Comparison of ENCODE assay signal across 13 mouse cellular contexts in the genomic region with DNA sequence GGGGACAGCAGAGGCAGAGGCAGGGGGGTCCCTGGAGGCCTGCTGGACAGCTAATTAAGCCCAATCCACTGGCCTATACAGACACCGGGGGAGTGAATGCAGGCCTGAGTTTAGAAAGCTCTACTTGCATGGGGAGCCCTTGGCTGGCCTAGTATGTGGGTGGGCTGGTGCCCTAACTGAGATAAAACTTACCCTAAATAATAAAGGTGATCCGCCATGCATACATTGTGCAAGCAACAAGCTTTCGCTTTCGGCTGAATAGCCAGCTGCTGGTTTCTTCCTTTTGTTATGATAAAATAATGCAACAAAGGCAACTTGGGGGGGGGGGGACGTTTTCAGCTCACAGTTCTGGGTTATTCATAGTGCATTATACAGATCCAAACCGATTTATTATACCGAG. TPM values are rescaled to one million over a fixed set of nuclear protein-coding genes. Genes with fewer than 3 reads are reported as not detected.
DNase-seq lines count a peak whose midpoint lies in the region; ATAC-seq and TF ChIP-seq lines count a peak whose summit lies in the region.
"Had no signal": no experiment of that assay in that cellular context is flagged by ENCODE, and none has a peak within 500 bp of the region (broad histone marks: within the 10 kb centered on the region; RNA-seq: fewer than 3 reads in every experiment).

No protein-coding gene starts in this region.

- no peaks in the 10 kb centered on the region for H3K9me3 ChIP-seq in erythroblast, embryonic 14.5 days (ENCODE audit: control insufficient read depth, low read length)
- no peaks in the 10 kb centered on the region for H3K9me3 ChIP-seq in limb, embryonic 13.5 days
- no peaks in the 10 kb centered on the region for H3K9me3 ChIP-seq in limb, embryonic 10.5 days (replicated peaks)
- no peaks in the 10 kb centered on the region for H3K9me3 ChIP-seq in G1E (replicated peaks)
- no peaks in the 10 kb centered on the region for H3K9me3 ChIP-seq in liver, postnatal 0 days (ENCODE audit: low read length)

- H3K4me1 ChIP-seq in erythroblast, embryonic 14.5 days (ENCODE audit: control insufficient read depth) = peaks cover 54% of the 10 kb centered on the region
- peaks cover 12% of the 10 kb centered on the region for H3K4me1 ChIP-seq in limb, embryonic 13.5 days
- H3K4me1 ChIP-seq in limb, embryonic 10.5 days = peaks cover 11% of the 10 kb centered on the region
- H3K4me1 ChIP-seq in G1E (ENCODE audit: insufficient read depth, low read depth, low read length) = peaks cover 44% of the 10 kb centered on the region
- H3K4me1 ChIP-seq in liver, postnatal 0 days (ENCODE audit: insufficient read depth) = peaks cover 13% of the 10 kb centered on the region

- 82% methylated on average over 7 of the region's 7 CpGs for WGBS in limb, embryonic 13.5 days
- WGBS in limb, embryonic 10.5 days = 82% methylated on average over 7 of the region's 7 CpGs
- WGBS in liver, postnatal 0 days (ENCODE audit: insufficient replicate concordance) = 77% methylated on average over 7 of the region's 7 CpGs

- no peaks in the 10 kb centered on the region for H3K27me3 ChIP-seq in erythroblast, embryonic 14.5 days (ENCODE audit: control insufficient read depth)
- no peaks in the 10 kb centered on the region for H3K27me3 ChIP-seq in limb, embryonic 13.5 days
- H3K27me3 ChIP-seq in limb, embryonic 10.5 days (ENCODE audit: low read depth, poor library complexity, severe bottlenecking) = no peaks in the 10 kb centered on the region
- no peaks in the 10 kb centered on the region for H3K27me3 ChIP-seq in G1E (ENCODE audit: insufficient read depth, low read length)
- no peaks in the 10 kb centered on the region for H3K27me3 ChIP-seq in liver, postnatal 0 days (ENCODE audit: insufficient read depth, low read length)

- peak overlapping the region; percentile 88 for H3K4me3 ChIP-seq in erythroblast, embryonic 14.5 days (replicated peaks)
- no peak overlapping the region for H3K4me3 ChIP-seq in limb, embryonic 13.5 days
- no peak overlapping the region for H3K4me3 ChIP-seq in limb, embryonic 10.5 days
- H3K4me3 ChIP-seq in G1E (ENCODE audit: low read depth, low read length) = peak overlapping the region; percentile 64; the same call in 1 of the 2 replicates
- no peak overlapping the region for H3K4me3 ChIP-seq in liver, postnatal 0 days (ENCODE audit: low read depth, low read length)

- no peak overlapping the region for H3K9ac ChIP-seq in limb, embryonic 13.5 days
- no peak overlapping the region for H3K9ac ChIP-seq in liver, postnatal 0 days (replicated peaks)

- peaks cover 17% of the 10 kb centered on the region for H3K36me3 ChIP-seq in erythroblast, embryonic 14.5 days (ENCODE audit: control insufficient read depth)
- no peaks in the 10 kb centered on the region for H3K36me3 ChIP-seq in limb, embryonic 13.5 days
- H3K36me3 ChIP-seq in limb, embryonic 10.5 days = no peaks in the 10 kb centered on the region
- H3K36me3 ChIP-seq in G1E (replicated peaks) = peaks cover 8% of the 10 kb centered on the region
- no peaks in the 10 kb centered on the region for H3K36me3 ChIP-seq in liver, postnatal 0 days (replicated peaks; ENCODE audit: insufficient read depth, low read length)

- no peak for ATAC-seq in erythroblast, adult 5-6 weeks (replicated peaks; ENCODE audit: low FRiP score, poor library complexity, severe bottlenecking)
- no peak for ATAC-seq in limb, embryonic 13.5 days (ENCODE audit: low FRiP score, low read depth)
- ATAC-seq in G1E (ENCODE audit: extremely low read depth, insufficient number of reproducible peaks, low FRiP score, poor library complexity, severe bottlenecking) = no peak
- no peak for ATAC-seq in liver, postnatal 0 days
- ATAC-seq in erythroid progenitor cell, adult 5-6 weeks (replicated peaks; ENCODE audit: low FRiP score, poor library complexity, severe bottlenecking) = no peak

- DNase-seq in limb, embryonic 10.5 days (ENCODE audit: low spot score) = no peak
- no peak for DNase-seq in G1E (ENCODE audit: low spot score)
- no peak for DNase-seq in liver, postnatal 0 days
- no peak for DNase-seq in right cerebral cortex, postnatal 25 days
- DNase-seq: adrenal gland, postnatal 36 days; embryo, embryonic 11 days; gastrocnemius, postnatal 36 days; left cerebral cortex, postnatal 4 days; right cerebral cortex, adult 18-20 months had no signal

- no peak for TF ChIP-seq EP300 in liver, postnatal 0 days (IDR thresholded peaks at IDR 0.05; ENCODE audit: low read depth)

- H3K4me2 ChIP-seq in limb, embryonic 13.5 days (replicated peaks) = no peak overlapping the region; the same call in 1 of the 2 replicates
- peak overlapping the region; percentile 81; the same call in 1 of the 2 replicates for H3K4me2 ChIP-seq in liver, postnatal 0 days (ENCODE audit: low read depth, low read length)

- TF ChIP-seq CTCF in G1E (IDR thresholded peaks at IDR 0.05; ENCODE audit: low read depth, low read length) = no peak
- no peak for TF ChIP-seq CTCF in liver, postnatal 0 days (IDR thresholded peaks at IDR 0.05; ENCODE audit: low read depth)

- H3K27ac ChIP-seq in limb, embryonic 13.5 days = peak overlapping the region; percentile 98; the same call in 1 of the 2 replicates
- H3K27ac ChIP-seq in limb, embryonic 10.5 days = no peak overlapping the region
- peak overlapping the region; percentile 99 for H3K27ac ChIP-seq in liver, postnatal 0 days (ENCODE audit: low read depth)

RNA-seq across cellular contexts. Expression of a gene that starts 18.9 kb away (rescaled TPM):
- polyA plus RNA-seq in erythroblast, embryonic 14.5 days (2012) = 13.1 and 14.1 TPM in 2 replicates
- 169 and 187 TPM in 2 replicates for total RNA-seq in erythroblast, adult 5-6 weeks (2015; ENCODE audit: low replicate concordance)
- 279 and 303 TPM in 2 replicates for total RNA-seq in erythroblast, adult 5-6 weeks (2017; ENCODE audit: low replicate concordance)
- 668 and 681 TPM in 2 replicates for polyA plus RNA-seq in limb, embryonic 13.5 days (2015; fragmentation: Nextera tagmentation; extraction: Ambion mirVana)
- polyA plus RNA-seq in limb, embryonic 10.5 days (2016; fragmentation: Nextera tagmentation; extraction: Ambion mirVana) = 907 and 916 TPM in 2 replicates
- total RNA-seq in G1E (2014; fragmentation: Nextera tagmentation) (483 and 552 TPM in 2 replicates), G1E (2017) (1,860 and 1,876 TPM in 2 replicates)
- polyA plus RNA-seq in G1E (2012) = 171 and 204 TPM in 2 replicates
- 264 and 270 TPM in 2 replicates for polyA plus RNA-seq in liver, postnatal 0 days (2015; fragmentation: Nextera tagmentation; extraction: Ambion mirVana)
- 403 and 407 TPM in 2 replicates for total RNA-seq in erythroid progenitor cell, adult 5-6 weeks (2015; ENCODE audit: low replicate concordance)
- total RNA-seq in erythroid progenitor cell, adult 5-6 weeks (2017; ENCODE audit: low replicate concordance) = 524 and 658 TPM in 2 replicates

RNA-seq across cellular contexts. Expression of a gene that starts 19.3 kb away (rescaled TPM):
- 0.03 and 0.04 TPM in 2 replicates for polyA plus RNA-seq in erythroblast, embryonic 14.5 days (2012)
- not detected in 2 replicates for total RNA-seq in erythroblast, adult 5-6 weeks (2015; ENCODE audit: low replicate concordance)
- 0.77 and 0.98 TPM in 2 replicates for total RNA-seq in erythroblast, adult 5-6 weeks (2017; ENCODE audit: low replicate concordance)
- 14.4 and 16.3 TPM in 2 replicates for polyA plus RNA-seq in limb, embryonic 13.5 days (2015; fragmentation: Nextera tagmentation; extraction: Ambion mirVana)
- 14.6 and 17.3 TPM in 2 replicates for polyA plus RNA-seq in limb, embryonic 10.5 days (2016; fragmentation: Nextera tagmentation; extraction: Ambion mirVana)
- 23.9 and 30.3 TPM in 2 replicates for total RNA-seq in G1E (2014; fragmentation: Nextera tagmentation)
- 17.8 and 19.9 TPM in 2 replicates for total RNA-seq in G1E (2017)
- 3.5 and 6.4 TPM in 2 replicates for polyA plus RNA-seq in G1E (2012)
- polyA plus RNA-seq in liver, postnatal 0 days (2015; fragmentation: Nextera tagmentation; extraction: Ambion mirVana) = 0.86 and 1.1 TPM in 2 replicates
- total RNA-seq in erythroid progenitor cell, adult 5-6 weeks (2015; ENCODE audit: low replicate concordance) = 1.4 TPM in 1 of 2 replicates, not detected in the other
- total RNA-seq in erythroid progenitor cell, adult 5-6 weeks (2017; ENCODE audit: low replicate concordance) = 1.0 and 1.1 TPM in 2 replicates

RNA-seq across cellular contexts. Expression of a gene that starts 40.2 kb away (rescaled TPM):
- polyA plus RNA-seq in erythroblast, embryonic 14.5 days (2012) = 0.95 and 1.4 TPM in 2 replicates
- 2.7 and 6.7 TPM in 2 replicates for total RNA-seq in erythroblast, adult 5-6 weeks (2015; ENCODE audit: low replicate concordance)
- total RNA-seq in erythroblast, adult 5-6 weeks (2017; ENCODE audit: low replicate concordance) = 4.6 and 16.9 TPM in 2 replicates
- 183 and 189 TPM in 2 replicates for polyA plus RNA-seq in limb, embryonic 13.5 days (2015; fragmentation: Nextera tagmentation; extraction: Ambion mirVana)
- polyA plus RNA-seq in limb, embryonic 10.5 days (2016; fragmentation: Nextera tagmentation; extraction: Ambion mirVana) = 99.2 and 128 TPM in 2 replicates
- total RNA-seq in G1E (2014; fragmentation: Nextera tagmentation) = 46.6 and 60.7 TPM in 2 replicates
- total RNA-seq in G1E (2017) = 35.7 and 41.7 TPM in 2 replicates
- 14.0 and 19.4 TPM in 2 replicates for polyA plus RNA-seq in G1E (2012)
- polyA plus RNA-seq in liver, postnatal 0 days (2015; fragmentation: Nextera tagmentation; extraction: Ambion mirVana) = 25.4 and 25.7 TPM in 2 replicates
- total RNA-seq in erythroid progenitor cell, adult 5-6 weeks (2015; ENCODE audit: low replicate concordance) = 9.4 and 13.4 TPM in 2 replicates
- 3.5 TPM in 1 of 2 replicates, not detected in the other for total RNA-seq in erythroid progenitor cell, adult 5-6 weeks (2017; ENCODE audit: low replicate concordance)

RNA-seq across cellular contexts. Expression of a gene that starts 56.3 kb away (rescaled TPM):
- not detected in 2 replicates for polyA plus RNA-seq in erythroblast, embryonic 14.5 days (2012)
- not detected in 2 replicates for total RNA-seq in erythroblast, adult 5-6 weeks (2015; ENCODE audit: low replicate concordance)
- total RNA-seq in erythroblast, adult 5-6 weeks (2017; ENCODE audit: low replicate concordance) = not detected in 2 replicates
- polyA plus RNA-seq in limb, embryonic 13.5 days (2015; fragmentation: Nextera tagmentation; extraction: Ambion mirVana) = 2.7 and 4.7 TPM in 2 replicates
- 3.4 and 3.6 TPM in 2 replicates for polyA plus RNA-seq in limb, embryonic 10.5 days (2016; fragmentation: Nextera tagmentation; extraction: Ambion mirVana)
- not detected in 2 replicates for total RNA-seq in G1E (2014; fragmentation: Nextera tagmentation)
- total RNA-seq in G1E (2017) = 0.46 TPM in 1 of 2 replicates, not detected in the other
- not detected in 2 replicates for polyA plus RNA-seq in G1E (2012)
- 0.20 TPM in 1 of 2 replicates, not detected in the other for polyA plus RNA-seq in liver, postnatal 0 days (2015; fragmentation: Nextera tagmentation; extraction: Ambion mirVana)
- not detected in 2 replicates for total RNA-seq in erythroid progenitor cell, adult 5-6 weeks (2015; ENCODE audit: low replicate concordance)
- not detected in 2 replicates for total RNA-seq in erythroid progenitor cell, adult 5-6 weeks (2017; ENCODE audit: low replicate concordance)
- total RNA-seq: adrenal gland, postnatal 36 days; gastrocnemius, postnatal 36 days; left cerebral cortex, postnatal 4 days had no signal

Comparison
In these comparisons a context has a peak if more than half of its experiments do, and no peak if none do; other contexts are left out.
1. H3K4me3 ChIP-seq: peak in erythroblast, embryonic 14.5 days (single experiment) and G1E (single experiment); none in limb, embryonic 13.5 days (single experiment), limb, embryonic 10.5 days (single experiment) and liver, postnatal 0 days (single experiment).
2. RNA of a gene that starts 18.9 kb away (polyA plus RNA-seq): 907 to 916 TPM in limb, embryonic 10.5 days, 668 to 681 TPM in limb, embryonic 13.5 days, 264 to 270 TPM in liver, postnatal 0 days and 171 to 204 TPM in G1E; 13.1 to 14.1 TPM in erythroblast, embryonic 14.5 days; every median in the first group is over 10 times any median in the second.